Mouse (Mus musculus): ENCODE measurements at regions not wholly inside any gene's neighbourhood (a gene's known extent, or its start where the extent isn't known, plus 50 kb on each side); places are given as distances from the start of the nearest gene placed in this dataset.
A peak's percentile ranks its signal among the peaks of the same experiment; 100 is the strongest.

DNA sequence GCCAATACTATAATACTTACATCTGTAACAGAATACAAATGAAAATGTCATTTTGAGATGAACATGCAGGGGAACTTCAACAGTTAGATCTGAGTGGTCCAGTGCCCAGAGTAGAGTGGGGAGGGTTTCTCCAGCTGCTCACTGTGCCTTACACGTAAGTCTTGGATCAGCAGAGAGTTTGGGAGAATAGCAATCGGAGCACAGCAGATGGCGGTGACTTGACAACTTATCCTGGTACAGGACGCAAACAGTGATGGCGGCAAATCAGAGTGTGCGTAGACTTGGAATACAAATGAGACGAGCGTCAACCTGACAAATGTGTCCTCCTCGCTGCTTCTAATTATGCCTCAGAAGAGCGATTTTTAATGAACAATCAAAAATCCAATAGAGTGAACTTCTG lies 527.6 kb downstream of the Adgrl2 start:
- no peak overlapping the region for H3K27ac ChIP-seq (ENCODE audit: insufficient read depth, low read length)
- H3K27me3 ChIP-seq (ENCODE audit: control insufficient read depth, insufficient read depth, low read length) = no peaks in the 10 kb centered on the region
- no peak for DNase-seq
- H3K4me1 ChIP-seq (ENCODE audit: control insufficient read depth, insufficient read depth, low read length) = no peaks in the 10 kb centered on the region
- no peak for TF ChIP-seq CTCF (IDR thresholded peaks at IDR 0.05; ENCODE audit: borderline replicate concordance, insufficient read depth, low read depth, low read length)
- no peak for TF ChIP-seq POLR2A (IDR thresholded peaks at IDR 0.05; ENCODE audit: borderline replicate concordance, insufficient read depth, low read length)
- no peak overlapping the region for H3K4me3 ChIP-seq (replicated peaks; ENCODE audit: insufficient read depth, low read depth, low read length)
- 31% methylated on average over 10 of the region's 10 CpGs for WGBS

DNA sequence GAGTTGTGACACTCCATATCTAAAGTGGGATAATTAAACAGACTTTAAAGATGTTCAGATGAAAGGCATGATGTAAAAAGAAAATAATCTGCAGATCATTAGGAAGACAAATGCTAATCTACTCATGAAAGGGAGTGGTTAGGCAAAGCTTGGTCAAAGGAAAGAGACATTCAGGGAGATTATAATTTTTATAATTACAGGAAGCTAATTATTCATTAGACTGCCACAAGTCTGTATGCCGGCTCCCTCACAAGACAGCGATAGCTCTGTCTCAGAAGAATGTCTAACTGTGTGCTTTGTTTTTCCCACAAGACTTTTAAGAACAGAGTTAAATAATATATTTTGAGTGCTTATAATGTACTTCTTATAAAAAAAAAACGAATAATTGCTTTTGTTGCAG lies 541.5 kb downstream of the Adgrl2 start:
- WGBS = 78% methylated on average over 3 of the region's 3 CpGs
- no peak for DNase-seq
- Histone ChIP-seq H3K27me3 (ENCODE audit: control insufficient read depth, insufficient read depth, low read length) (no peaks in the 10 kb centered on the region), H3K4me3 (replicated peaks; ENCODE audit: insufficient read depth, low read depth, low read length) (no peak overlapping the region), H3K27ac (ENCODE audit: insufficient read depth, low read length) (no peak overlapping the region), H3K4me1 (ENCODE audit: control insufficient read depth, insufficient read depth, low read length) (no peaks in the 10 kb centered on the region)
- TF ChIP-seq POLR2A (IDR thresholded peaks at IDR 0.05; ENCODE audit: borderline replicate concordance, insufficient read depth, low read length) (no peak), CTCF (IDR thresholded peaks at IDR 0.05; ENCODE audit: borderline replicate concordance, insufficient read depth, low read depth, low read length) (no peak)

GRCm38 (mm10) chr3:148448465-148448864 lies 541.9 kb downstream of the Adgrl2 start:
- TF ChIP-seq CTCF (IDR thresholded peaks at IDR 0.05; ENCODE audit: borderline replicate concordance, insufficient read depth, low read depth, low read length) (no peak), POLR2A (IDR thresholded peaks at IDR 0.05; ENCODE audit: borderline replicate concordance, insufficient read depth, low read length) (no peak)
- no peaks in the 10 kb centered on the region for H3K27me3 ChIP-seq (ENCODE audit: control insufficient read depth, insufficient read depth, low read length)
- no peaks in the 10 kb centered on the region for H3K4me1 ChIP-seq (ENCODE audit: control insufficient read depth, insufficient read depth, low read length)
- WGBS = 24% methylated on average over 1 of the region's 1 CpGs
- DNase-seq = no peak
- no peak overlapping the region for H3K27ac ChIP-seq (ENCODE audit: insufficient read depth, low read length)
- no peak overlapping the region for H3K4me3 ChIP-seq (replicated peaks; ENCODE audit: insufficient read depth, low read depth, low read length)

GRCm38 (mm10) chr3:148446845-148447244 lies 543.5 kb downstream of the Adgrl2 start:
- no peaks in the 10 kb centered on the region for H3K4me1 ChIP-seq (ENCODE audit: control insufficient read depth, insufficient read depth, low read length)
- no peak for DNase-seq
- TF ChIP-seq POLR2A (IDR thresholded peaks at IDR 0.05; ENCODE audit: borderline replicate concordance, insufficient read depth, low read length) (no peak), CTCF (IDR thresholded peaks at IDR 0.05; ENCODE audit: borderline replicate concordance, insufficient read depth, low read depth, low read length) (no peak)
- no peak overlapping the region for H3K4me3 ChIP-seq (replicated peaks; ENCODE audit: insufficient read depth, low read depth, low read length)
- no peak overlapping the region for H3K27ac ChIP-seq (ENCODE audit: insufficient read depth, low read length)
- no peaks in the 10 kb centered on the region for H3K27me3 ChIP-seq (ENCODE audit: control insufficient read depth, insufficient read depth, low read length)
- 90% methylated on average over 1 of the region's 1 CpGs for WGBS

- no peak for DNase-seq
- no peak overlapping the region for H3K27ac ChIP-seq (ENCODE audit: insufficient read depth, low read length)
- WGBS = 71% methylated on average over 3 of the region's 3 CpGs
- no peak overlapping the region for H3K4me3 ChIP-seq (replicated peaks; ENCODE audit: insufficient read depth, low read depth, low read length)
- no peaks in the 10 kb centered on the region for H3K27me3 ChIP-seq (ENCODE audit: control insufficient read depth, insufficient read depth, low read length)
- TF ChIP-seq CTCF (IDR thresholded peaks at IDR 0.05; ENCODE audit: borderline replicate concordance, insufficient read depth, low read depth, low read length) (no peak), POLR2A (IDR thresholded peaks at IDR 0.05; ENCODE audit: borderline replicate concordance, insufficient read depth, low read length) (no peak)
- no peaks in the 10 kb centered on the region for H3K4me1 ChIP-seq (ENCODE audit: control insufficient read depth, insufficient read depth, low read length)
These were observed 547.3 kb downstream of the Adgrl2 start for GRCm38 (mm10) chr3:148443012-148443411.

DNA sequence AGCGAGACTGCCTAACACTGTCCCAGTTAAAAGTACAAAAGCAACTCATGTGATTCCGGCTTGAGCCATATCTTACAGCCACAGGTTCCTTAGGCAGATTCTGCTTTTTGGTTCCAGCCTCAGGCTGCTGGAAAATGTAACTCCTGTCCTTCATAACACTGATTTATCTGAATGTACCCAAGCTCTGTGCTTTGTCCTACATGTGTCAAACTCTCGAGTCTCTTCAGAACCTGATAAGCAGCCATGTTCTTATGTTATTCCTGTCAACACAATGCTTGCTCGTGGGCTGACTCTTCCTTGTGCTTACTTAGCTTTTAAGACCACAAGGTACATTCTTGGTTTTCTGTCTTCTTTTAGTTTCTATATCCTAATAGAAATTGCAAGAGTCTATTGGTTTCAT lies 556.3 kb downstream of the Adgrl2 start:
- WGBS = 94% methylated on average over 4 of the region's 4 CpGs
- TF ChIP-seq CTCF (IDR thresholded peaks at IDR 0.05; ENCODE audit: borderline replicate concordance, insufficient read depth, low read depth, low read length) (no peak), POLR2A (IDR thresholded peaks at IDR 0.05; ENCODE audit: borderline replicate concordance, insufficient read depth, low read length) (no peak)
- Histone ChIP-seq H3K4me3 (replicated peaks; ENCODE audit: insufficient read depth, low read depth, low read length) (no peak overlapping the region), H3K27ac (ENCODE audit: insufficient read depth, low read length) (no peak overlapping the region), H3K27me3 (ENCODE audit: control insufficient read depth, insufficient read depth, low read length) (no peaks in the 10 kb centered on the region), H3K4me1 (ENCODE audit: control insufficient read depth, insufficient read depth, low read length) (no peaks in the 10 kb centered on the region)
- DNase-seq = no peak

DNA sequence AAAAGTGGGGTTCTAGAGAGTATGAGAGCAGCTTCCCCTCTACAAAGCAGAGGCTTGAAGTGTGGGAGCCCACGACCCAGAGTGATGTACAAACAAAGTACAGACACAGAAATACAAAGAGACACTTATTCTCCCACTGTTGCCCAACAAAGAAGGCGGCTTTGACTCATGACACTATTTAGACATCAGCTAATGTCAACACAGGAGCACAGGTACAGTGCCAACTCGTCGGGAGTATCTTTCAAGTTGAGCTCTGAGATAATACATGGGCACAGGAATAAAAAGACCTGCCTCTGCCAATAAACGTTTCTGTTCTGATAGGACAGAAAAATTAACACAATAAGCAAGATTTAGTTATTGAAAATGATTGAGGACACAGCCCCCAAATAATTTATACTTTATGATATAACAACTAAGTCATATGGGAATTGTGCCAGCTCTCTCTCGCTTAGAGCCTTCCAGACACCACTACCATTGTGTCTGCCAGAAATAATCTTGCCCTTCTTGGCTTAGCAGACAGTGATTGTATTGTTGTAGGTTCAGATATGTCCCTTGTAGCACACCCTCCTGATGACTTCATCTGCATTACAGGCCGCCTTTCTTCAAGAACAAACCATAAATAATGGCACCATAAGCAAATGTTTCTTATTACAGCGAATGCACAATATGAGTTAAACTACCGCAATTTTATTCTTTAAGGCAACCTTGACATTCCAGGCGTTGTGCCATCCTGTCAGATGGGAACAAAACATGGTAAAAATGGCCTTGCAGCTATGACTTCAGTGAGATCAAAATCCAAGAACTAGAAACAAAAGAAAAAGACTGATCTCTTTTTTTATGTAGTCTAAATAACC lies 561.1 kb downstream of the Adgrl2 start:
- DNase-seq = peak in 1 of 2 experiments; percentile 26

GRCm38 (mm10) chr3:148424089-148424488 lies 566.3 kb downstream of the Adgrl2 start:
- no peak for DNase-seq
- no peak overlapping the region for H3K4me3 ChIP-seq (replicated peaks; ENCODE audit: insufficient read depth, low read depth, low read length)
- 86% methylated on average over 4 of the region's 4 CpGs for WGBS
- no peak overlapping the region for H3K27ac ChIP-seq (ENCODE audit: insufficient read depth, low read length)
- H3K27me3 ChIP-seq (ENCODE audit: control insufficient read depth, insufficient read depth, low read length) = no peaks in the 10 kb centered on the region
- no peaks in the 10 kb centered on the region for H3K4me1 ChIP-seq (ENCODE audit: control insufficient read depth, insufficient read depth, low read length)
- TF ChIP-seq CTCF (IDR thresholded peaks at IDR 0.05; ENCODE audit: borderline replicate concordance, insufficient read depth, low read depth, low read length) (no peak), POLR2A (IDR thresholded peaks at IDR 0.05; ENCODE audit: borderline replicate concordance, insufficient read depth, low read length) (no peak)

More for the DNA sequence above, 561.1 kb downstream of the Adgrl2 start:
- Histone ChIP-seq H3K4me1 (ENCODE audit: control insufficient read depth, insufficient read depth, low read length) (no peaks in the 10 kb centered on the region), H3K4me3 (replicated peaks; ENCODE audit: insufficient read depth, low read depth, low read length) (no peak overlapping the region), H3K27me3 (ENCODE audit: control insufficient read depth, insufficient read depth, low read length) (no peaks in the 10 kb centered on the region), H3K27ac (ENCODE audit: insufficient read depth, low read length) (no peak overlapping the region)
- WGBS = 24% methylated on average over 10 of the region's 10 CpGs
- TF ChIP-seq POLR2A (IDR thresholded peaks at IDR 0.05; ENCODE audit: borderline replicate concordance, insufficient read depth, low read length) = no peak
- no peak for TF ChIP-seq CTCF (IDR thresholded peaks at IDR 0.05; ENCODE audit: borderline replicate concordance, insufficient read depth, low read depth, low read length)

All from cerebellum, adult 2 months (tissue).